ENCODE assay signal across 10 mouse cellular contexts in the genomic region with DNA sequence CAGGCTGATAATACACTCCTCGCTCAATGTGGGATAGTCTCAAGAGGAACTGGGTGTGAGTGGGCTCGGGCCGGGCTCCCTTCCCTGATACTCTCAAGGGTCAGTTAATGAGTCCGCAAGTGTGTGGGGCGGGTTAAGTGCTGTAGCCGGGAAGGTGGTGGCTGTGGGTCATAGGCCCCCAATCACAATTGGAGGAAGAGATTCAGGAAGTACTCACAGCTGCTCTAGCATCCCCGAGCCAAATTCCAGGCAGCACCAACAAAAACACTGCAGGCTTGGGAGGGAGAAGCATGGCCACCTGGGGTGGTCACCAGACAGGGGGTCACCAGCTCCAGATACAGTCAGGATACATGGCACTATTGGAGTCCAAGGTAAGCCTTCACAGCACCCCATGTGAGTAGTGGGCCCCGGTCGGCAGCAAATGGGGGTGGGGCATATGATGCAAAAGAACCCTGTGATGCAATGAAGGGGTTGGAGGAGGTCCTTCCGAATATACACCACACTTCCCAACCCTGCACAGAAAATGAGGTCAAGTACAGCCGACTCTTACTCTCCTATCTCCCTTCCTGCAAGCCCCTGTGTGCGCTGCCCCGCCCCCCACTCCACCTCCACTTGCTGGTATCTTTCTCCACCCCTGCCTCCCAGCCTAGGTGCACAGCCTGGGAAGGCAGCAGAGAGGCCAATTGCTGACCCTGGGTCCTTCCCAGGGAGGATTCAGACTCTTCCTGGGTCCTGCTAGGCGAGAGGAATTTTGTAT. TPM values are rescaled to one million over a fixed set of nuclear protein-coding genes. Genes with fewer than 3 reads are reported as not detected.
A peak's percentile ranks its signal among the peaks of the same experiment; 100 is the strongest.
DNase-seq lines count a peak whose midpoint lies in the region; ATAC-seq and TF ChIP-seq lines count a peak whose summit lies in the region.
"Had no signal": no experiment of that assay in that cellular context is flagged by ENCODE, and none has a peak within 500 bp of the region (broad histone marks: within the 10 kb centered on the region; RNA-seq: fewer than 3 reads in every experiment).

Gene Spaar, plus strand, starts transcription at position 241 of the 757 bp plus-strand sequence.

- no peak for TF ChIP-seq CTCF in C2C12 (IDR thresholded peaks at IDR 0.05; ENCODE audit: control insufficient read depth, insufficient read depth, insufficient read length)
- no peak for TF ChIP-seq CTCF in intestine, postnatal 0 days (IDR thresholded peaks at IDR 0.05; ENCODE audit: low read depth)

- WGBS in intestine, postnatal 0 days: 39% methylated on average over 14 of the region's 14 CpGs
- WGBS in liver, embryonic 16.5 days (ENCODE audit: insufficient replicate concordance): 23% methylated on average over 14 of the region's 14 CpGs
- WGBS in midbrain, embryonic 13.5 days: 77% methylated on average over 14 of the region's 14 CpGs

- H3K36me3 ChIP-seq in C2C12 (ENCODE audit: control insufficient read depth, insufficient read depth): no peaks in the 10 kb centered on the region
- no peaks in the 10 kb centered on the region for H3K36me3 ChIP-seq in intestine, postnatal 0 days (ENCODE audit: control insufficient read depth, insufficient read depth)
- no peaks in the 10 kb centered on the region for H3K36me3 ChIP-seq in liver, embryonic 16.5 days (ENCODE audit: control insufficient read depth, insufficient read depth)
- H3K36me3 ChIP-seq in midbrain, embryonic 13.5 days: no peaks in the 10 kb centered on the region

- H3K4me3 ChIP-seq in C2C12 (ENCODE audit: insufficient read depth, poor library complexity, severe bottlenecking): no peak within 1 kb of the TSS
- no peak within 1 kb of the TSS for H3K4me3 ChIP-seq in intestine, postnatal 0 days (ENCODE audit: low read depth, low read length)
- no peak within 1 kb of the TSS for H3K4me3 ChIP-seq in liver, embryonic 16.5 days (ENCODE audit: low read depth, low read length)
- H3K4me3 ChIP-seq in midbrain, embryonic 13.5 days (replicated peaks): no peak within 1 kb of the TSS

- no peaks in the 10 kb centered on the region for H3K9me3 ChIP-seq in intestine, postnatal 0 days (ENCODE audit: control insufficient read depth)
- H3K9me3 ChIP-seq in liver, embryonic 16.5 days (replicated peaks; ENCODE audit: control insufficient read depth, low read length): no peaks in the 10 kb centered on the region
- H3K9me3 ChIP-seq in midbrain, embryonic 13.5 days: no peaks in the 10 kb centered on the region

- DNase-seq in gastrocnemius, postnatal 14 days: peak; percentile 69
- no peak for DNase-seq in thymus, postnatal 36 days
- DNase-seq in urinary bladder, adult 18-20 months (ENCODE audit: low spot score in 2 of 2): no peak
- no peak for DNase-seq in urinary bladder, postnatal 14 days (ENCODE audit: low spot score)
- DNase-seq: cerebellum, postnatal 36 days; right cerebral cortex, adult 18-20 months had no signal

- ATAC-seq in intestine, postnatal 0 days: 0 out of 2 replicates have a peak, but pooled peaks have one; percentile 9
- ATAC-seq in liver, embryonic 16.5 days (ENCODE audit: low read depth): no peak
- no peak for ATAC-seq in midbrain, embryonic 13.5 days

- H3K4me2 ChIP-seq in intestine, postnatal 0 days (replicated peaks; ENCODE audit: low read depth): no peak within 1 kb of the TSS
- no peak within 1 kb of the TSS for H3K4me2 ChIP-seq in liver, embryonic 16.5 days (ENCODE audit: low read depth, low read length)
- no peak within 1 kb of the TSS for H3K4me2 ChIP-seq in midbrain, embryonic 13.5 days (replicated peaks)

- H3K79me3 ChIP-seq in C2C12 (ENCODE audit: low read depth): no peaks in the 10 kb centered on the region

- H3K27me3 ChIP-seq in C2C12 (ENCODE audit: control insufficient read depth, insufficient read depth, insufficient read length): no peaks in the 10 kb centered on the region
- no peaks in the 10 kb centered on the region for H3K27me3 ChIP-seq in intestine, postnatal 0 days (replicated peaks; ENCODE audit: control insufficient read depth, insufficient read depth, low read length)
- H3K27me3 ChIP-seq in liver, embryonic 16.5 days (ENCODE audit: control insufficient read depth, insufficient read depth, low read depth, low read length): no peaks in the 10 kb centered on the region
- H3K27me3 ChIP-seq in midbrain, embryonic 13.5 days: no peaks in the 10 kb centered on the region

- H3K27ac ChIP-seq in intestine, postnatal 0 days (ENCODE audit: low read depth, low read length): peak within 1 kb of the TSS; percentile 75
- H3K27ac ChIP-seq in liver, embryonic 16.5 days (ENCODE audit: low read length): peak within 1 kb of the TSS; percentile 15; the same call in 1 of the 2 replicates
- no peak within 1 kb of the TSS for H3K27ac ChIP-seq in midbrain, embryonic 13.5 days

- peak within 1 kb of the TSS; percentile 55 for H3ac ChIP-seq in C2C12 (ENCODE audit: control insufficient read depth, insufficient read length, low read depth)

- no peaks in the 10 kb centered on the region for H3K79me2 ChIP-seq in C2C12 (ENCODE audit: control insufficient read depth, insufficient read depth)

- intact Hi-C loops in gastrocnemius, postnatal 14 days (cut with DNase I; ENCODE audit: low total_unique reads): no loop called here

- no peak within 1 kb of the TSS for H3K9ac ChIP-seq in intestine, postnatal 0 days (ENCODE audit: low read depth, low read length)
- H3K9ac ChIP-seq in liver, embryonic 16.5 days (ENCODE audit: low read depth, low read length): no peak within 1 kb of the TSS
- no peak within 1 kb of the TSS for H3K9ac ChIP-seq in midbrain, embryonic 13.5 days (replicated peaks)

- H3K4me1 ChIP-seq in intestine, postnatal 0 days (replicated peaks; ENCODE audit: control insufficient read depth, insufficient read depth, low read length): peaks cover 9% of the 10 kb centered on the region; the same call in 1 of the 2 replicates
- peaks cover 6% of the 10 kb centered on the region for H3K4me1 ChIP-seq in liver, embryonic 16.5 days (ENCODE audit: control insufficient read depth, low read depth, low read length)
- H3K4me1 ChIP-seq in midbrain, embryonic 13.5 days (replicated peaks): no peaks in the 10 kb centered on the region

TF ChIP-seq in C2C12, 6 proteins besides CTCF, POLR2A, EP300 and RAD21:
- no peak for TF ChIP-seq USF1 (IDR thresholded peaks at IDR 0.05; ENCODE audit: low read depth)
- no peak for TF ChIP-seq MYOG (IDR thresholded peaks at IDR 0.05; ENCODE audit: control insufficient read depth, extremely low read depth, insufficient read length)
- TF ChIP-seq MAX (IDR thresholded peaks at IDR 0.05): no peak
- no peak for TF ChIP-seq CEBPB (IDR thresholded peaks at IDR 0.05; ENCODE audit: low read depth)
- no peak for TF ChIP-seq MYOD1 (IDR thresholded peaks at IDR 0.05; ENCODE audit: control insufficient read depth, insufficient read length, low read depth)
- TF ChIP-seq FOSL1 (IDR thresholded peaks at IDR 0.05; ENCODE audit: insufficient read depth, low read length, poor library complexity, severe bottlenecking): no peak

RNA-seq across cellular contexts. Expression of gene Spaar, which starts in this region (rescaled TPM):
- 0.11 TPM for polyA plus RNA-seq in C2C12 (2012; fragmentation: generic; extraction: Trizol)
- 1 to 10 TPM; 1.1 to 2.2 TPM for total RNA-seq in gastrocnemius, postnatal 14 days (2021)
- polyA plus RNA-seq in intestine, postnatal 0 days (2015; fragmentation: Nextera tagmentation; extraction: Ambion mirVana): 0.47 and 0.51 TPM in 2 replicates
- polyA plus RNA-seq in liver, embryonic 16.5 days (2015; fragmentation: Nextera tagmentation; extraction: Ambion mirVana): 0.02 and 0.04 TPM in 2 replicates
- polyA plus RNA-seq in midbrain, embryonic 13.5 days (2015; fragmentation: Nextera tagmentation; extraction: Ambion mirVana): 0.05 TPM in 1 of 2 replicates, not detected in the other

Comparison
In these comparisons a context has a peak if more than half of its experiments do, and no peak if none do; other contexts are left out.
1. Peak in ATAC-seq and H3K27ac ChIP-seq in intestine, postnatal 0 days; RNA of the gene not detected or under 1 TPM.